Mouse (Mus musculus): ENCODE measurements around the gene Wwtr1. TPM values are rescaled to one million over a fixed set of nuclear protein-coding genes. Genes with fewer than 3 reads are reported as not detected.

Wwtr1 gene
- total RNA-seq, 2 experiments from 2014 or later = 0.13 TPM; not detected in 1

- ATAC-seq (ENCODE audit: poor library complexity, severe bottlenecking) = no peak
Measured at GRCm38 (mm10) chr3:57521876-57522275, 53.8 kb downstream of the Wwtr1 start.

- ATAC-seq (ENCODE audit: poor library complexity, severe bottlenecking) = no peak
Measured at GRCm38 (mm10) chr3:57519995-57520394, 55.7 kb downstream of the Wwtr1 start.

GRCm38 (mm10) chr3:57516146-57516545 is 59.6 kb downstream of the Wwtr1 start:
- no peak for ATAC-seq (ENCODE audit: poor library complexity, severe bottlenecking)

DNA sequence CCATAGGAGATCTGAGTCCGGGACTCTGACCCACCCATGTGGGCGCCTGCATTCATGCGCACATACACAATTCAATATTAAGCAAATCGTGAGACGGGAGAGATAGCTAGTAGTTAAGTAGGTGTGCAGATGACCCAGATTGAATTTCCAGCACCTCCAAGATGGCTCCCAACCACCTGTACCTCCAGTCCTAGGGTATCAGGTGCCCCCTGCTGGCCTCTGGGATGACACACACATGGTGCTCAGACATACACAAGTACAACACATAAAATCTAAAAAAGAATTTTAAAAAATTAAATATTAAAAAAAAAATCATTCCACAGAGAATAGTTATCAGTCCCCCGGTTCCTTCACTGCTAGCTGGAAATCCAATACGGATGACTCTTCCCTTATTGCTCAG is 60.7 kb downstream of the Wwtr1 start:
- no peak for ATAC-seq (ENCODE audit: poor library complexity, severe bottlenecking)

GRCm38 (mm10) chr3:57511816-57512586 is 63.7 kb downstream of the Wwtr1 start:
- ATAC-seq (ENCODE audit: poor library complexity, severe bottlenecking) = no peak

GRCm38 (mm10) chr3:57509945-57510675 is 65.6 kb downstream of the Wwtr1 start:
- no peak for ATAC-seq (ENCODE audit: poor library complexity, severe bottlenecking)

- ATAC-seq (ENCODE audit: poor library complexity, severe bottlenecking) = no peak
Measured at GRCm38 (mm10) chr3:57505991-57506390, 69.7 kb downstream of the Wwtr1 start.

DNA sequence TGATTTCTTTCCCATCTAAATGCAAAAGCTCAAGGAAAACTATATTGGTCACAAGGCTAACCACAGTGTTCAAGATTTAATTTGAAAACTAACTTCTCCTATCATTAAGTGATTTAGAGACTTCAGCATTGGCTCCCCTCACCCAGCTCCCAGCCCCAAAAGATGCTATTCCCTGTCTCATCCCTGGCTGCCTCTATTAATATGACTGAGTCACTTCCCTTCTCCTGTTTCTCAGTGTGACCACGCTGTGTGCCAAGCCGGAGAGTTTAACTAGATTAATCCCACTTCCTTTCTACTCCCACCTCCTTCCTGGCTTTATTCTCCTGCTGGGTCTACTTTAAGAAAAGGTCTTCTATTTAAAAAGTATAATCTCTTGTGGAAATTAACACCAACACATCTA is 71.0 kb downstream of the Wwtr1 start:
- ATAC-seq (ENCODE audit: poor library complexity, severe bottlenecking) = no peak

DNA sequence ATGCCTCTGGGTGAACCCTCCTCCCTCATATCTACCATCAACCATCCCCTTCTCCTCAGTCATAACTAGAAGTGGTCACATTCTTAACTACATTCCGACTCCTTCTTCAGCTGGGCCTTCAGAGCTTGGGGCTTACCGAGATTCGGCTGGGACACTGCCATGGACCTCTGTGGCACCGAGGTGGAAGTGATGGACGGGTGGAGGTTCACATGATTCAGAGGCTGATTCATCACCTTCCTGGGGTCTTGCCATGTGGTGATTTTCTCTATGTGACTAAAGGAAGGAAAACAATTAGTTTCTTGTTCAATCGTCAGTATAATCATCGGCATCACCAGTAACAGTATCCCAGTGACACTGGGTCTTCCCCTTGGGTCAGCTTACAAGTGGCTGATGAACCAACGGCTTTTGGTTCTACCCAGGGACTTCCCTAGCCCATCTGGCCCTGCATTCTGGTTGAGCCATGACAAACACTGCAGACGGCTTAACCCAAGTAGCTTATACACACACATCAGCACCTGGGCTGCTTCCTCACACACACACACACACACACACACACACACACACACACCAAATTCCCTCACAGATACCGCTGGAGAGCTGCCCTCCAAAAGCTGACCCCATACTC is 74.0 kb downstream of the Wwtr1 start:
- no peak for ATAC-seq (ENCODE audit: poor library complexity, severe bottlenecking)

DNA sequence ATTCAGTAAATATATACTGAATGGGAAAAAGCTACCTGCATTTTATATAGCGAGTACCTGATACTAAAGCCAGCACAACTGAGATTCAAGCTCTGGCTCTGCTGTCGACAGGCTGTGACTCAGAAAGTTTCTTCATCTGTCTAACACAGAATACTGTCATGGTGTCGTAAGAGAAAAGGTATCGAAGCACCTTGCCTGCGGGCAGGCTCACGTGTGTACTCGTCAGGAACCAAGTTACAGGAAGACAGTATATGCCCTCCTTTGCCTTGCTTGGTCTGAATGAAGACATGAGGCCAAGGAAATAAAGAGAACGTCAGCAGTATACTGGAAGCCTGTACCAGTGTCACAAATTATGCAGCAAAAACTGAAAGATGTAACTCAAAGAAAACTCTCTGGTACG is 74.9 kb downstream of the Wwtr1 start:
- no peak for ATAC-seq (ENCODE audit: poor library complexity, severe bottlenecking)

GRCm38 (mm10) chr3:57497791-57498190 is 77.9 kb downstream of the Wwtr1 start:
- ATAC-seq (ENCODE audit: poor library complexity, severe bottlenecking) = no peak

DNA sequence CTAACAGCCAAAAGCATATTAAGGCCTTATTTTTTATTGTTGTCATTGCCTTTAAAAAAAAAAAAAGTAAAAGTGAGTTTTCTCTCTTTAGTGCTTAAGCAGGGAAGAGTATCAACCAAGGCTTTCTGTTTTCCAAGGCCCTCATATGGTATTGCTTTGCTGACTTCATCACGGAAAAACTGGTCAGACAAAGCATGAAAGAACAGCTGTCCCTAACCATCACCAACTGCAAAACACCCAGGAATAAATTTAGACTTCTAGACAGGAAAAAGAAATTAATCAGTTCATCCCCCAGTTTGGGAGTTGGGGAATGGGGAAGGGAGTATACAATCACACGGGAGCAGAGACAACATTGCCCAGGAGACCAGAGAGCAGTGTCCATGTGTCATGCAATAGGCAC is 79.3 kb downstream of the Wwtr1 start:
- ATAC-seq (ENCODE audit: poor library complexity, severe bottlenecking) = no peak

DNA sequence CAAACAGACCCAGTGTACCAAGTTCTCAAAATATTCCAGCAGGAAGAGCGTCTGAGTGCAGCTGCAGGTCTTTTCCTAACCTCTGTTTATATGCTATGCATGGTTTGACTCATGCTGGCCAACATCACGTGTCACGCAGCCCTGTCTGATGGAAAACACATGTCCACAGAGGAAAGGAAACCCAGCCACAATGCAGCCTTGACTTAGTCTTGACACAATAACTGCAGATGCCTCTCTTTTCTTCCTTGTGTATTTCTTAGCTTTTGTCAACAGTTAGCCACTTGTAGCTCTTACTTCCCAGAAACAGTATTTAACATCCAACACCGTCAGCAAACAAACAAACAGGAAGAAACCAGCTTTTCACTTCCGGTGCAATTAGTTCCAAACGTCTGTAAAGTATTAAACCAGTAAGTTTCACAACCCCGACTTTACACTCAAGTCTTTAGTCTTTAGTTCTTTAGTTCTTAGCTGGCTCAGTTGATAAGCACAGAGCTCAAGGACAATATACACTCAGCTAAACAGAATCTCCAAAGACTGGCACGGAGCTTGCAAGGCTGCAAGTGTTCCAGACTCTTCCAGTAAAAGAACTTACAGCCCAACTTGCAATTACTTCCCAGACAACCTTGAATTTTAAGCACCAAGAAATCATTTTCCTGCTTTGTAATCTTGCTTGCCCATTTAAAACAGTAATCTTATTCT is 88.1 kb downstream of the Wwtr1 start:
- no peak for ATAC-seq (ENCODE audit: poor library complexity, severe bottlenecking)

DNA sequence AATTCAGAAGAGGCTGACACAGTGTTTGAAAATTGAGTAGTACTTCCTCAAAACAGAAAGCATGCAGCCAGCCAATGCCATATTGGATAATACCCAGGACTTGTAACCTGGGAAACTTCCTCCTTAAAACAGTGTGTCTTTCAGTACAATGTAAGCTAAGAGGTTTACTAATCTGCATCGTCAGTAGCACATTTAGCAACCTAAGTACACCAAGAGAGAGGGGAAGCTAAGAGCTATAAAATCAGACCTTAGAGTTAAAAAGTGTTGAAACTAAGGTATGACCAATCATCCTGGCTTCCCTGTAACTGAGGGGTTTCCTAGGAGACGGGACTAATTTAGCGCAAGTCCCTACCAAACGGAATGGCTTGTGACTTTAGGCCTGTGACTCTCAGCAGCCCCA is 89.6 kb downstream of the Wwtr1 start:
- ATAC-seq (ENCODE audit: poor library complexity, severe bottlenecking) = no peak

DNA sequence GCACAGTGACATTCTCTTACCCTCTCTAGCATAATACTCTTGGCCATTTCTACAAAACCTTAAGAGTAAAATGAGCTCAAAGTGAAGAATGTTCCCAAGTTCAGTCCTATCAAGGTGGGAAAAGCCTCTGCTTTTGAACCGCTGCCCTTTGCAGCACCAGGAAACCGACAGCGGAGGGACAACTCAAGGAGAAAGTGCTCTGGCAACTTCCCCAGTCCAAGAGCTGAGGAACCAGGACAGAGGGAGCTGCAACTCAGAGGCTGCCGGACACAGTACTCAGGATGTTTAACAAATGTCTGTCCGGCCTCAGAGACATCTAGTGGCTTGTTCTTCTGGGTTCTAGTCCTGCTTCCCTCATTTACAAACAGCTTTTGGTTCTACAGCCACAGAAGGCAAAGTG is 93.7 kb downstream of the Wwtr1 start:
- no peak for ATAC-seq (ENCODE audit: poor library complexity, severe bottlenecking)

- no peak for ATAC-seq (ENCODE audit: poor library complexity, severe bottlenecking)
Measured at GRCm38 (mm10) chr3:57480640-57481039, 95.1 kb downstream of the Wwtr1 start.

DNA sequence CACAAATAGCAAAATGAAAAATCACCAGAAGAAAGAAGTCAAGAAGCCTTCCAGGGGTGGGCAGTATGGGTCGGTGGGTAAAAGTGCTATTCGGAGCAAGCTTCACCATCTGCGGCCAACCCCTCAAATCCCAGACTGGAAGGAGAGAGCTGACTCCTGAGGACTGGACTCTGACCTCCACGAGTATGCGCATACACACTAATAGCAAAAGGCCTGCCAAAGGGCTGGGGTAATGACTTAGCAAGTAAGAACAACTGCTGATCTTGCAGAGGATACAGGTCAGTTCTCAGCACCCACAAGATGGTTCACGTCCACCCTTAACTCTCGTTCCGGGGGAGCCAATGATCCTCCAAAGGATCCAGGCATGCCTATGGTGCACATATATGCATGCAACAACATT is 101.3 kb downstream of the Wwtr1 start:
- no peak for ATAC-seq (ENCODE audit: poor library complexity, severe bottlenecking)

GRCm38 (mm10) chr3:57472407-57472806 is 103.3 kb downstream of the Wwtr1 start:
- no peak for ATAC-seq (ENCODE audit: poor library complexity, severe bottlenecking)

DNA sequence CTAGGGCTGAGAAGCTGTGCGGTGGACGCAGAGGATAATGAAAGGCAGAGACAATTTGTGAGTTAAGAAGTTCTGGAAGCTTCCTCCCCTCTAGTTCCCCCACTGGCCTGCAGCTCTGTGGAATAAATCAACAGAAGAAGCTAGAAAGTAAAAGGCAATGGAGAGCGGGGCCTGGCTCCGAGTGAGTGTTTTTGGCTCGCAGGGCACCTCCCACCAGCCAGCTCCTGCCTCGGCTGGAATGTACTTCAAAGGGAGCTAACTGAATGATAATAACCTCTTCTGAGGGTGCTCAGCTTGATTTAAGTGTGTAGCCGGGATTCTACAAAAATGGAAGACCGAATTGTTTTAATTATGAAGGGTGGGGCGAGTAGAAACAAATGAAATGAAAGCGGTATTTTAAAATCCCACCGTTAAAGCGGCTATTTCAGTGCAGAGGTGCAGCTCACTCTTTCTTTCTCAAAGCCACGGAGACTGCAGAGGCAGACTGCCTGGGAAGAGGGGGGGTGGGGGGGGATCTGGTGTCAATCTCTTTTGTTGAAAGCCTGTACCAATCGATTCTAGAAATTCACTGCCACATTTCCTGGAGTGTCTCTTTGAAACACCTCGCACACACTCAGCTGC is 104.6 kb downstream of the Wwtr1 start:
- no peak for ATAC-seq (ENCODE audit: poor library complexity, severe bottlenecking)

DNA sequence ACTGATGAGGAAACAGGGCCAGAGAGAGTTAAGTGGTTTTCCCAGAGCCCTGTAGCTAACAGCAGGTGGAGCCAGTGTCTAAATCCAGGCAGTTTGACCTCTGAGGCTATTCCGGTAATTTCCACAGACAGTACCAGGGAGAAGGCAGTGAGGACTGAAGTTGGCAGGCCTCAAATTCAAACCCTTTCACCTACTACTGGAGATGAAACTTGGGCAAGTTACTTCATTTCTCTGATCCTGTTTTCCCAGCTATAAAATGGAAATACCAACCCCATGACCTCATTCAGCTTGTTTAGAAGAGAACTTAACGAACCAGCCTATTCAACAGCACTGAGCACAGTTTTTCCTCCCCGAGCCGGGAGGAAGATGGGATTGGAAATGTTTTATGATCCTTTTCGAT is 105.4 kb downstream of the Wwtr1 start:
- no peak for ATAC-seq (ENCODE audit: poor library complexity, severe bottlenecking)

DNA sequence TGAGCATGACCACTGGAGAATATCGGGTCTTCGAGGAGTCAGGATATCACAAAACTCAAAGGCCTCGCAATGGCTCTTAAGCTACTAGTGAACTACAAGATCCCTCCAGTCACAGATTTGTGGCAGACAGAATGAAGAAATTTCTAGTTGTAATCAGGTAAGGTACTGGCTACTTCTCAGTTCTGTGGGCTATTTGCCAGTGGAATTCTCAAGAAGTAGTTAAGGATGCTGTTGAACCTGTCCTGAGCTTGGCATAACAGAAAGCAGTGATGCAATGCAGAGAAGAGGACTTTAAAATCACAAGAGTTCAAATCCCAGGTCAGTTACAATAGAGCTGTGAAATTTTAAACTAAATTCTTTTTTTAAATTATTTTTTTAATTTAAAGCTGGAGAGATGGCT is 106.4 kb downstream of the Wwtr1 start:
- ATAC-seq (ENCODE audit: poor library complexity, severe bottlenecking) = no peak
